Mouse (Mus musculus) urinary bladder, postnatal 14 days (tissue): ENCODE measurements around the gene Daxx.
A peak's percentile ranks its signal among the peaks of the same experiment; 100 is the strongest.
"Not testable (repeated sequence)": the region's sequence is repeated elsewhere in the genome, so short reads cannot be mapped to it uniquely, and the experiment has no call there.

Experiments
- DNase-seq: peaks from one replicate; pipeline ENCODE4 v3.0.0; 2021; ENCODE audit warnings: low spot score

The Daxx gene

GRCm38 (mm10) chr17:33903911-33904651 is 5.1 kb upstream of the Daxx start:
- not testable (repeated sequence) for DNase-seq

- not testable (repeated sequence) for DNase-seq
These were observed 4.4 kb upstream of the Daxx start, which contains the start of gene Platr17 for GRCm38 (mm10) chr17:33904835-33905234. Platr17 (plus strand) TSS chr17:33905135.

DNA sequence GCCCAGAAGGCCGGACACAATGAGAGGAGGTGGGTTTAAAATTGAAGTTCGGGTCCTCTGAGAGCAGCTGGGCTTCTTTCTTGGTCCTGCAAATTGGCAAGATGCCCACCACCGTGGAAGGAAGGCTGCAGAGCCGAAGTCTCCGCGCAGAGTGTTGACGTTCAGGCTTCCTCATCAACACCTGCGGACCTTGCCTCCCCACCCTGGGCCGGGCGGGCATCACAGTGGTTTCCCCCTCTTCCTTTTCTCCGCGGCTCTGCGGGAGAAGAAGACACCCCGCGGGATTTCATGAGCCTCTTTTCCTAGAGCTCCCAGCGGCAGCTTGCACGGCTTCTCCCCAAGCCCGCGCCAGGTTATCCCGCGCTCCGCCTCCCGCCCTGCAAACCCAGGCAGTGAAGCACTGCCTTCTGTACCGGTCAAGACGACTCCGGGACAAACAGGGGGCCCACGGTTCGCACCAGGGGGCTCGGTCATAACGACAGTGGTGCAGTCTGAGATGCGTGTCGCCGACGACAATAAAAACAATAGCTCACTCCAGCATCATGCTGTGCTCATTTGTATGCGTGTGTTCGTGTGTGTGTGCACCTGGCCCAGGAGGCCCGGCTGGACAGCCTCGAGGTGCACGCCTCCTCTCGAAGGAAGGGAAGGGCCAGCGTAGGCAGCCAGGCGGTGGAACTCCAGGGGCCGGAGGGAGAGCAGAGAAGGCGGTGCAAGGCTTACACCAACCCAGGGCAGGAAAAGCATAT is 710 bp upstream of the Daxx start:
- peak; percentile 47 for DNase-seq

DNA sequence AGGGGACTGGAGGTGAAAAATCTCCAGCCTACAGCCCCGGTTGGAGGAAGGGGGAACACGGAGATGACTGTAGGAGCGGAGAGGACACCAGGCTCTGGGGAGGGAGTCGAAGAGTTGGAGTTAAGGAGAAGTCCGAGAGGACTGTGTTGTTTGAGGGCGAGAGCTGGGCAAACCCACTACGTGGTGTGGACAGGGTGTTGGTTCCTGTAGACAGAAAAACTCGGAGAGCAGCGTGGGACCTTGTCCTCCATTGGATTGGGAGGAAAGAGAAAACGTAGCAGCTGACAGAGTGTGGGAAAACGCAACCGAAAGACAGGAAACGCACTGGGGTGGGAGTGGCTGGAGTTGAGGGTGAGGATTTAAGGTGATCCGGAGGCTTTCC is 646 bp downstream of the Daxx start:
- DNase-seq, result peak; percentile 59

DNA sequence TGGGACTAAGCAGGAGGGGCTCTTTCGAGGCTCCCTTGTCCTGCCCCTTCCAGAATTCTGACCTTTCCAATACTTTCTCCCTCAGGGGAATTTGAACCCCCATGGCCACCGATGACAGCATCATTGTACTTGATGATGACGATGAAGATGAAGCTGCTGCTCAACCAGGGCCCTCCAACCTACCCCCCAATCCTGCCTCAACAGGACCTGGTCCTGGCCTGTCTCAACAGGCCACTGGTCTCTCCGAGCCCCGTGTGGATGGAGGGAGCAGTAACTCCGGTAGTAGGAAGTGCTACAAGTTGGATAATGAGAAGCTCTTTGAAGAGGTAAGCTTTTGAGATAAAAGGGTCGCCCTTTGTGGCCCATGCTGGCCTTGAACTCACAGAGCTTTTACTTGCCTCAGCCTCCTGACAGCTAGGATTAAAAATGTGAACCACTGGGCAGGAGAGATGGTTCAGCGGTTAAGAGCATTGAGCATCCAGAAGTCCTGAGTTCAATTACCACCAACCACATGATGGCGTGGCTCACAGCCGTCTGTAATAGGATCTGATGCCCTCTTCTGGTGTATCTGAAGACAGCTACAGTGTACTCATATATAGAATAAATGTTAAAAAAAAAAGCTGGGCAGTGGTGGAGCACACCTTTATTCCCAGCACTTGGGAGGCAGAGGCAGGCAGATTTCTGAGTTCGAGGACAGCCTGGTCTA is 1.3 kb downstream of the Daxx start:
- DNase-seq, result no peak

DNA sequence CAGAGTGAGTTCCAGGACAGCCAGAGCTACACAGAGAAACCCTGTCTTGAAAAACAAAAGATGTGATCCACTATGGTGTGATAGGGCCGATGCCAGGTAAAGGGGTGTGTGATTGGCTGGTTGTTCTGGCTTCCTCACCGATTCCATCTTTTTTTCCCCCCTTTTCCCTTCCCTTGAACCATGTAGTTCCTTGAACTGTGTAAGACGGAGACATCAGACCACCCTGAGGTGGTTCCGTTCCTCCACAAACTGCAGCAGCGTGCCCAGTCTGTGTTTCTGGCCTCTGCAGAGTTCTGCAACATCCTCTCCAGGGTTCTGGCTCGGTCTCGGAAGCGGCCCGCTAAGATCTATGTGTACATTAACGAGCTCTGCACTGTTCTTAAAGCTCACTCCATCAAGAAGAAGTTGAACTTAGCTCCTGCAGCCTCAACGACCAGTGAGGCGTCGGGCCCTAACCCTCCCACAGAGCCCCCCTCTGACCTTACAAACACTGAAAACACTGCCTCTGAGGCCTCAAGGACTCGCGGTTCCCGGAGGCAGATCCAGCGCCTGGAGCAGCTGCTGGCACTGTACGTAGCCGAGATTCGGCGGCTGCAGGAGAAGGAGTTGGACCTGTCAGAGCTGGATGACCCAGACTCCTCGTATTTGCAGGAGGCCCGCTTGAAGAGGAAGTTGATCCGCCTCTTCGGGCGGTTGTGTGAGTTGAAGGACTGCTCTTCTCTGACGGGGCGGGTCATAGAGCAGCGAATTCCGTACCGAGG is 2.0 kb downstream of the Daxx start:
- no peak for DNase-seq

DNA sequence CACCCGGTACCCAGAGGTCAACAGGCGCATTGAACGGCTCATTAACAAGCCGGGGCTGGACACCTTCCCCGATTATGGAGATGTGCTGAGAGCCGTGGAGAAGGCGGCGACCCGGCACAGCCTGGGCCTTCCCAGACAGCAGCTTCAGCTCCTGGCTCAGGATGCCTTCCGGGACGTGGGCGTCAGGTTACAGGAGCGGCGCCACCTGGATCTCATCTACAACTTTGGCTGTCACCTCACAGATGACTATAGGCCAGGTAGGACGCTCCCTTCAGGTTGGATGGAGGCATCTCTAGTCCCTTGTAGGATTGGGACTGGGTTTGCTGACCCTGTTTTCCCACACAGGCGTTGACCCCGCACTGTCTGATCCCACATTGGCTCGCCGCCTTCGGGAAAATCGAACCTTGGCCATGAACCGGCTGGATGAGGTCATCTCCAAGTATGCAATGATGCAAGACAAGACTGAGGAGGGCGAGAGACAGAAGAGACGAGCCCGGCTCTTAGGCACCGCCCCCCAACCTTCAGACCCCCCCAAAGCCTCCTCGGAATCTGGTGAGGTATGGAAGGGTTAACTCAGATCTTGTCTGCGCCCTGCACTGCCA is 2.7 kb downstream of the Daxx start:
- no peak for DNase-seq

DNA sequence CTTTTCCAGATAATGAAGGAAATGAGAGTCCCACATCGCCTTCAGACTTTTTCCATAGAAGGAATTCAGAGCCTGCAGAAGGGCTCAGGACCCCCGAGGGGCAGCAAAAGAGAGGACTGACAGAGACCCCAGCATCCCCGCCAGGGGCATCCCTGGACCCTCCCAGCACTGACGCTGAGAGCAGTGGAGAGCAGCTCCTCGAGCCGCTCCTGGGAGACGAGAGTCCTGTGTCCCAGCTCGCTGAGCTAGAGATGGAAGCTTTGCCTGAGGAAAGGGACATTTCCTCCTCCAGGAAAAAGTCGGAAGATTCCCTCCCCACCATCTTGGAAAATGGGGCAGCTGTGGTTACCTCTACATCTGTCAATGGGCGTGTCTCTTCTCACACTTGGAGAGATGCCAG is 4.0 kb downstream of the Daxx start:
- no peak for DNase-seq

GRCm38 (mm10) chr17:33913905-33914304 is 4.7 kb downstream of the Daxx start:
- DNase-seq, result no peak

DNA sequence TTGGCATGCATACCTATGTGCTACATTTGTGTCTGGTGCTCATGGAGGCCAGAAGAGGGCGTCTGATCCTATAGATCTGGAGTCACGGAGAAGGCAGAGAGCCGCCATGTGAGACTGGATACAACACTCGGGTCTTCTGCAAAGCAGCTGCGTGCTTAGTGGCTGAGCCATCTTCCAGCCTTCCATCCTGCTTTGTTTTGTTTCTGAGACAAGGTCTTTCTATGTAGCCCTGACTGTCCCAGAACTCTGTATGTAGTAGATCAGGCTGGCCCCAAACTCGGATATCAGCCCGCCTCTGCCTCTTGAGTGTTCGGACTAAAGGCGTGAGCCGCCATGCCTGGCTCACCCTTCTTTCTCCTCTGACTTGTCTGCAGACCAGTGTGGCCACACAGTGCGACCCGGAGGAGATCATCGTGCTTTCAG is 5.8 kb downstream of the Daxx start:
- no peak for DNase-seq

DNA sequence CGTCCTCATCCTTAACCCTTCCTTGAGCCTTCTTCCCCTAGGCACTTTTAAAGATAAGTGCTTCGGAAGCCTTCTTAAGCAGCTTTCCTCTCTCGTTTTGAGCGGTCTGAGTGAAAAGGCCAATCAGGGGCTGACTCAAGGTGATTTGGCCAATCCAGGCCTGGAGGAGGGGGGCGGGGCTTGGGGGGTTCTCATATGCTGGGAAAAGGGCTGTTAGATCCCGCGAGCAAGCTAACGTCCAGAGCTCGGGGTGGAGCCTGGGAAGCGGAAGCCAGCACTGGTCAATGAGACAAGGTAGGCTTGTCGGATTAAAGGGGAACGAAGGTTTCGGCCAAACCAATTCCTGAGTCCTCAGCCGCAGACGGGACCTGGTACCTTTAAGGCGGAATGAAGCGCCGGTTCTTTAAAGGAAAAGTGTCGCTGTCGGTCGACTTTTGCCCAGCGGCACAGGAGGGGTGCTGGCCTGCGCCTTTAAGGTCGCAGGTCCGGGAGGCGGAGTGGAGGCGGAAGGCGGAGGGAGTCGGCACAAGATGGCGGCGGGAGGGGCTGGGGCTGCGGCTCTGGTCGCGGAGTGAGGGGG is 6.5 kb downstream of the Daxx start, which contains the start of the genes Tapbp and Zbtb22:
Gene Tapbp (plus strand): TSS at position 229 of the 580 bp plus-strand sequence.
Gene Zbtb22 (plus strand): TSS at position 234 of the 580 bp plus-strand sequence.
- DNase-seq, result peak; percentile 95

GRCm38 (mm10) chr17:33916294-33916693 is 7.1 kb downstream of the Daxx start:
- DNase-seq, result no peak

- DNase-seq, result no peak
These were observed 7.8 kb downstream of the Daxx start for GRCm38 (mm10) chr17:33916847-33917655.

GRCm38 (mm10) chr17:33917656-33918292 is 8.6 kb downstream of the Daxx start:
- no peak for DNase-seq

GRCm38 (mm10) chr17:33918293-33919203 is 9.3 kb downstream of the Daxx start:
- DNase-seq, result peak; percentile 53

- DNase-seq, result peak; percentile 90
These were observed 10.4 kb downstream of the Daxx start for GRCm38 (mm10) chr17:33919351-33920281.
